Mouse (Mus musculus): ENCODE data around the gene Aplp1.

The Aplp1 gene

DNA sequence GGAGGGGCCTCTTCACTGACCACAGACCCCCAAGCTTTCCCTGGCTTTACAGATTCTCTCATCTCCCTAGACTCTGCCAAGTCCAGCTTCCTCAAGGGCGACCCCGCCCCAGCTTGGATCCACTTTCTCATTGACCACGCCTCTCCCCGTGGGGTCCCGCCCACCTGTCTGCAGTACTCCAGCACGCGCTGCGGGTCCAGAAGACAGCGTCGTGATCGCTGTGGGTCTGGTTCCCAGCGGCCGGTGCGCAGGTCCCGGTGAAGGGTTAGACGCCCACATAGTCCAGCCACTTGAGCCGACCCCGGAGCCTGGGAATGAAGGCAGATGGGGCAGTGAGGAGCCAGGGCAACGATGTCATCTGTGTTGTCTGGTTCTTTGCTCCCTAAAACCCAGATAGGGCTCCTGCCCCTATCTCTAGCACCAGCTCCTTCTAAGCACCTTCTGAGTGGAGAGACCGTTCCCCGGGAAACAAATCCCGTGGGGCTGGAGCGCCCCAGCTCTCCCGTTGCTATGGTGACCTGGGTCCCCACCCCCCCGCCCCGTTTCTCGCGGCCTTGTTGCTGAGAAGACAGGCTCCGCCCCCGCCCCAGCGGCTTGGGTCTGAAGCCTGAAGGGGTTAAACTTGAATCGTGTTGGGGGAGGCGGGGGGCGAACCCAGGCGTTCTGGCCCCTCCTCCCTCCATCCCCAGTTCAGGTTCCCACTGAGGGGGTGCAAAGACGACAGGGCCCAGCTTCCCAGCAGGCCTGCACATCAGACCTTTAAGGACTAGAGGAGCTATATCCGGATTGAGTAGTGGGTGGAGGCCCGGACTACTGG lies 973 bp downstream of the Aplp1 start:
- DNase-seq = no peak

DNA sequence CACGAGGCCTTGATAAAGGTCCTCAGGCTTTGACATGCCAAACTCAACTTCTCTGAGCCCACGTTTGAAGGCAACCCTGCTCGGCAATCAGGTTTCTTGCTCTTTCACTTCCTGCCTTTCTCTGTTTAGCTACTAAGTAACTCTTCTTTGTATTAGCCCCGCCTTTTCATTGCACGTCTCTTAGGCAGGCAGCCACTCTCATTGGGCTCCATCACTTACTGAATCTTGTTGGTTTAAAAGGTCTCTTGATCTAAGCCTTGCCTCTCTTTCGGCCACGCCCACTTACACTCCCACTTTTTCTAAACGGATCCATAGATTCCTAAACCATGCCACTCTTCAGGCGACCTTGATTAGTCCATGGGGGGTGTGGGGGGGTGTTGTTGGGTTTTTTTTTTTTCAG lies 1.6 kb downstream of the Aplp1 start:
- DNase-seq = no peak

- peak in 1 of 2 experiments; percentile 57 for DNase-seq
Observed at GRCm38 (mm10) chr7:30440697-30441096, 4.6 kb downstream of the Aplp1 start.

GRCm38 (mm10) chr7:30439734-30440133 lies 5.6 kb downstream of the Aplp1 start:
- DNase-seq = no peak

GRCm38 (mm10) chr7:30436879-30437278 lies 8.5 kb downstream of the Aplp1 start:
- DNase-seq = no peak

GRCm38 (mm10) chr7:30435156-30435555 lies 10.2 kb downstream of the Aplp1 start:
- DNase-seq = no peak

DNA sequence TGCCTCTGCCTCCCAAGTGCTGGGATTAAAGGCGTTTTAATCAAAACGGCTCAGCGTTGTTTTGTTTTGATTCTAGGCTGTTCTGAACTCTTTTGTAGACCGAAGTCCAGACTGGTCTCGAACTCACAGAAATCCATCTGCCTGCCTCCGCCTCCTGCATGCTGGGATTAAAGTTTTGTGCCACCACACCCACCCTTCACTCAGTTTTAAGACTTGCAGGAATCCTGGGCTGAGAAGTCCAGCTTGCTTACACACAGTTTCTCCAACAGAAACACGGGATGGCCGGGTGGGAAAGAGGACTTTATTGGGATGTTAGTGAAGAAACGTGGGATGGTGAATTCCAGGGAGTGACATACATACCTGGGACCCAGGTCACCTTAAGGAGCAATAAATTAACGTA lies 10.6 kb downstream of the Aplp1 start:
- no peak for DNase-seq

GRCm38 (mm10) chr7:30434238-30434637 lies 11.1 kb downstream of the Aplp1 start:
- DNase-seq = no peak

DNA sequence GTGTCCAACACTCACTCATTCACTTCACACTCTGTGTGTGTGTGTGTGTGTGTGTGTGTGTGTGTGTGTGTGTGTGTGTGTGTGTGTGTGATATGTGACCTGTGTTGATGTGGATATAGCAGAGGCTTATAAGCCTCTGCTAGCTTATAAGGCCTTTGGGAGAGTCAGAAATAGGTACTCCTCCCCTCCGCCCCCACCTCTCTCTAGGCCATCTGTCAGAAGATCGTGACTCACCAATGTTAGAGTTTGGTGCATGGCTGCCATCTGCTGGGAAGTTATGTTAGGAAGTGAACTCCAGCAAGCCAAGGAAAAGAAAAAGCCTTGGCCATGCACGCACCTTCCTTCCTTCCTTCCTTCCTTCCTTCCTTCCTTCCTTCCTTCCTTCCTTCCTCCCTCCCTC lies 13.5 kb downstream of the Aplp1 start:
- peak; percentile 53 to 69 for DNase-seq

- DNase-seq = no peak
Observed at GRCm38 (mm10) chr7:30430191-30430590, 15.1 kb downstream of the Aplp1 start.

DNA sequence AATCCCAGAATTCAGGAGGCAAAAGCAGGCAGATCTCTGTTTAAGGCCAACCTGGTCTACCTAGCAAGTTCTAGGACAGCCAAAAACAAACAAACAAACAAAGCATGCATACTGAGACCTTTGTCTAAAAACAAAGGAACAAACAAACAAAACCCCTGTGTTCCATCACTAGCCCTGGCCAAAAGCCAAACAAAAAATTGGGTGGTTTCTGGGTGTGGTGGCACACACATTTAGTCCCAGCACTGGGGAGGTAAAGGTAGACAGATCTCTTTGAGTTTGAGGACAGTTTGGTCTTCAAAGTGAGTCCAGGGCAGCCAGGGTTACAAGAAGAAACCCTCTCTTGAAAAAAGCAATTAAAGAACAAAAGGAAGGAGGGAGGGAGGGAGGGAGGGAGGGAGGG lies 16.0 kb downstream of the Aplp1 start:
- DNase-seq = no peak

- peak; percentile 57 to 58 for DNase-seq
Observed at GRCm38 (mm10) chr7:30423071-30423641, 22.2 kb downstream of the Aplp1 start.

DNA sequence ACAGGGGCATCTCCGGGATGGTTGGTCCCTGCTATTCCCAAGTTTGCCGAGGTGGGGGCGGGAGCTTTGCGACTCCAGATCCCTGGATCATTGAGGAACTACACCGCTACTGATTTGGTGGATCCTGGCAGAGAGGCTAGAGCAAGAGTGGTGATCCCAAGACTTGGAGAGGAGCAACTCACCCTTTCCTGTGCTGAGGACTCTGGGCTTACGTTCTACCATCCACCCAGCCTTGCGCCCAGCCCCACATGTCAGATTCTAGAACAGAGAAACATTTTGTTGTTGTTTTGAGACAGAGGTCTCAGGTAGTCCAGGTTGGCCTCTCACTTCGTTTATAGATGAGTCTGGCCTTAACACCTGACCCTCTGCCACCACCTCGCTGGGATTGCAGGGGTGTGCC lies 22.8 kb downstream of the Aplp1 start:
- DNase-seq = no peak

GRCm38 (mm10) chr7:30421890-30422435 lies 23.4 kb downstream of the Aplp1 start:
- peak; percentile 94 to 96 for DNase-seq

DNA sequence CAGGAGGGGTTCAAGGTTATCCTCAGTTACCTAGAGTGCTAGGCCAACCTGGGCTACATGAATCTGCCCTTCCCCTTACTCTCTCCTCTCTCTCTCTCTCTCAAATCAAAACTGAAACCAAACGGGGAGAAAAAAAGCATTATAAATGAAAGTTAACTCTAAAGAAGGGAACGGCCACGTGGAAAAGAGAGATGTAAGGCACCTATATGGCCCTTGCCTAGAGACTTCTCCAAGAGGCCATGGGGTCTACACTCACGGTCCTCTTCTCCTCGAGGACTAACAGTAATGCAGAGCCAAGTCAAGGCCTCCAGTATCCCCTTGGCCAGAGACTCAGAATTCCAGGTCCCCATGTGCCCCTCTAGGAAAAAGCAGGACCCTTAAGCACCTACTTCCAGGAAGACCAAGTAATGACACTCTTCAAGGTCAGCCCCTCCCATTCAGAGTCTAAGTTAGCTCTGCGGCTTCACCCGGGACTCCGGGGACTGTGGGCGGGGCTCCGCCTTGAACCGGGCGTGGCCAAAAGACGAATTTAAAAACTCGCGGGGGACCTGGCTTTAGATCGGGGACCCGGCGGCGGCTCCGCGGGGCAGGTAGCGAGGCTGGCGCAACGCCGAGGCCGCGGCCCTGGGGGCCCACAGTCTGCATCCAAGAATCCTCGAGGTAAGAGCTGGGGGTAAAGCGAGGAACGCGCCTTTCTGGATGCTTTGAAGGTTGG lies 24.0 kb downstream of the Aplp1 start, which contains the start of gene Nfkbid:
Nfkbid (plus strand) TSS at position 558 of the 715 bp plus-strand sequence.
- DNase-seq = peak; percentile 93 to 97

GRCm38 (mm10) chr7:30420673-30421072 lies 24.7 kb downstream of the Aplp1 start:
- no peak for DNase-seq

DNA sequence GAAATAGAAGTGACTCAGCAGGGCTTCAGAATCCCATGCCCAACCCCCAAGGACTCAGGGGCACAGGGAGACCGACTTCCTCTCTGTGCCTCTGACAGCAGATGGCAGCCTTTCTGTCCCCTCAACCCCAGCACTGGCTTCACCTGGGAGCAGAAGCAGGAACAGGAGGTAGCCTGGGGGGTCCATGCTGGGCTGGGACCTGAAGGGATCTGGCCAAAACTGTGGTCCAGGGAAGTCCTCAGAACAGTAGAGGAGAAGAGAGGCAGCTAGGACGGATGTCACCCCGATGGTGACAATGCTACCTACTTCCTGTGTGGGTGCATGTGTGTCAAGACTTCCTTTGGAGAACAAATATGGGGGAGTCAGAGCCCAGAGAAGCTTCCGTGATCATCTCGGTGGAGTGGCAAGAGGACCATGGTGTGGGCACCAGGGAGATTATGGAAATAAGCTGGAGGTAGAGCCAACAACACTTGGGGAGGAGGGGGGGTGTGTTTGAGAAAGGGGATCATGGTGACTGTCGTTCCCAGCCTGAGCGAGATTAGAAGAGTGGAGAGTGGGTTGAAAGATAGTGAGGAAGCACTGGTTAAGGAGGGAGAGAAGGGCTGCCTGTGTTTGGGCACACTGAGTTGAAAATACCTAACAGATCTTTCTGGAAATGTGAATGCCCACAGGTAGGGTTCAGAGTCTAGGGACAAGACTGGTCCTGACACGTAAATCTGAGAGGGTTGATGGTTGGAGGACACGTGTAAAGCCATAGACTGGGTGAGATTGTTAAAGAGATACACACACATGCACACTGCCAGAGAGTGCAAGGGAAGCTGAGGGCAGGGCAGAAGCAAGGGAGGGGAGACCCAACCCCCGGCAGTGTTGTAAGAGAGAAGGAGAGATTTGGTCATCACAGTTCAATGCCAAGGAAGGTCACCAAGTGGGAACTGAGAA lies 25.5 kb downstream of the Aplp1 start, which contains the start of gene Hcst:
Hcst (minus strand) TSS at position 294 of the 939 bp plus-strand sequence.
- DNase-seq = peak; percentile 56 to 65

DNA sequence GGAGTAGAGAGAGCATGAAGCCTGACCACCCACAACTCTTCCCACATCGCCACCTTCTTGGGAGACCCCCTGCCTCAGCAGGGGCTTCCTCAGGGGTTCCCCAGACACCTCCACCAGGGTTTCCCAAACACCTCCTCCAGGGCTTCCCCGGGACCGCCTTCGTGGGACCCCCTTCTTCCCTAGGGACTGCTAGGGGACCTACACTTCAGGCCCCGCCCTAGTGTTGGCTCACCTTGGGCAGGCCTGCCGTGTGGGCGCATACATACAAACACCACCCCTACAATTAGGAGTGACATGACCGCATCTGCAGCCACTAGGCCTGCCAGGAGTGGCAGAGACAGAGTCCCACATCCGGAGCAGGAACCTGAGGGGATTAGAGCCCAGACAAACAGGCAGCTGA lies 27.5 kb downstream of the Aplp1 start:
- peak in 1 of 2 experiments; percentile 44 for DNase-seq

DNA sequence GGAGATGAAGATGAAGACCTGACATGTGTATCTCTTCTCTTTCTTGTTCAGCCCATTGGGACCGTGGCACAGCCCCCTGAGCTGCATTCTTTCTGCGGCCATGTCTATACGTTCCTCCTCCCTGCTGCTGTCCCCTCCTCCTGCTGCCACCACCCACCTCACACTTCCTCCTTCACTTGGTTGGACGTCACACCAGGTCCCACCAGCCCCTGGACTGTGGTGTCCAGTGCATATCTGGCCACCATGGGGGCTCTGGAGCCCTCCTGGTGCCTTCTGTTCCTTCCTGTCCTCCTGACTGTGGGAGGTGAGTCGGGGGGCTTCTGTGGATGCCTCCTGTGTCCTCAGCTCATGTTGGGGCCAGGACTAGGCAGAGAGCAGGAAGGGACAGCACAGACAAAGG lies 31.7 kb downstream of the Aplp1 start, which contains the start of gene Tyrobp:
Tyrobp (plus strand) TSS at position 165 of the 400 bp plus-strand sequence.
- peak in 1 of 2 experiments; percentile 54 for DNase-seq

GRCm38 (mm10) chr7:30412735-30413147 lies 32.6 kb downstream of the Aplp1 start:
- peak in 1 of 2 experiments; percentile 43 for DNase-seq

DNA sequence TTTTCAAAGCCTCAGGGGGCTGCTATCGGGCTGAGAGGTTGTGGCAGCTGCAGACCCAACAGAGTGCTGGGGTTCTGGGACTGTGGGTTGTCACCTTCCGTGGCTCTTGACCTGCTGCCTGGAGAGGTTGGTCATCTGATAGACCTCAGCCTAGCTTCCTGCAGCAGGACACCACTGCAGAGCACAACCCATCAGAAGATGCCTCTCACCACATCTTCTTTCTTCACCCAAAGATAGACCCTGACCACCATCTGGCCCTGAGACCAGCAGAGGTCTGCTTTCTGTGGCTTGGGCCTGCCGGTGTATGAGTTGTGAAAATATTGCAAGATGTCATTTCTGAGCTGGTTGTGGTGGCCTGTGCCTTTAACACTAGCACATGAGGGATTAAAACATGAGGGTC lies 34.3 kb downstream of the Aplp1 start:
- no peak for DNase-seq

- DNase-seq = no peak
Observed at GRCm38 (mm10) chr7:30409789-30410188, 35.5 kb downstream of the Aplp1 start.
